Mouse (Mus musculus): ENCODE measurements around the gene Adora2a.

DNA sequence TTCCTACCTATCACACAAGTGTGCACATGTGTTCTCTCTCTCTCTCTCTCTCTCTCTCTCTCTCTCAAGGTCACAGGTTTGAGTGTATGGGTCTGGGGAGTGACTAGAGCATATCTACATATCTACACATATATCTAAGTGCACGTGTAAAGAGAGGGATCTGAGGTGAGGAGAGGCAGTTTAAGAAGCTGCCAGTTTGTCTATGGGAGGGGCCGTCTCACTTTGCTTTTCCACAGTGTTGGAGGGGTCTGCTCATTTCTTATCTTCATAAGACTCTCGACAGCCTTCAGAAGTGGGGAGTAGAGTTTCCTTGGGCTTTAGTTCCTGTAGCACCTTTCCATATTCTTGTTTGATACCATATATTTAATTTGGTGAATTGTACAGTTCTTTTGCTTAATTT, 23.4 kb upstream of the Adora2a start:
- TF ChIP-seq CTCF (IDR thresholded peaks at IDR 0.05; ENCODE audit: low read depth) (no peak), EP300 (IDR thresholded peaks at IDR 0.05; ENCODE audit: low read depth) (no peak)

Measured in liver, embryonic 14.5 days (tissue).